Mouse (Mus musculus): ENCODE data around the gene Usp2. TPM values are rescaled to one million over a fixed set of nuclear protein-coding genes. Genes with fewer than 3 reads are reported as not detected.

Gene Usp2
- total RNA-seq (2023), result 10 to 100 TPM in 1 of 2 experiments, 1 to 10 TPM in 1; 2.6 to 10.8 TPM

DNA sequence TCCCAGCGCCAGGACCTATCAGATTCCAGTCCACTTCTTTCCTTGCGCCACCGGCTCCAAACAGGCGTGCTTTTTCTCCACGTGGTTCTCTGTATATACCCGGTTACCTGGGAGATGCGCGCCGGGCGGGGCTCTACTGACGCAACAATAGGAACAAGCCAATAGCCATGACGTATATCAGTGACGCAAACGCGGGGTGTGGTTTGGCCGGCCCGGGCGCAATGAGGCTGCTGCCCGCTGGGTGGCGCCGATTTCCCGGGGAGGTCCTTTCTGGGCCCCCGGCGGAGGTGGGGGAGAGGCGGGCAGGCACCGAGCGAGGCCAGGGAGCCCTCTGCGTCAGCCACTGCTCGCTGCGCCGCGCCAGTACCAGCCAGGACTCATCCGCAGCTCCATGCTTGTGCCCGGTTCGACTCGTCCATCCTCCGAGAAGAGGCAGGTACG lies at the start of gene Usp2:
TSS of gene Usp2 (plus strand) at position 237 of the 441 bp plus-strand sequence.

DNA sequence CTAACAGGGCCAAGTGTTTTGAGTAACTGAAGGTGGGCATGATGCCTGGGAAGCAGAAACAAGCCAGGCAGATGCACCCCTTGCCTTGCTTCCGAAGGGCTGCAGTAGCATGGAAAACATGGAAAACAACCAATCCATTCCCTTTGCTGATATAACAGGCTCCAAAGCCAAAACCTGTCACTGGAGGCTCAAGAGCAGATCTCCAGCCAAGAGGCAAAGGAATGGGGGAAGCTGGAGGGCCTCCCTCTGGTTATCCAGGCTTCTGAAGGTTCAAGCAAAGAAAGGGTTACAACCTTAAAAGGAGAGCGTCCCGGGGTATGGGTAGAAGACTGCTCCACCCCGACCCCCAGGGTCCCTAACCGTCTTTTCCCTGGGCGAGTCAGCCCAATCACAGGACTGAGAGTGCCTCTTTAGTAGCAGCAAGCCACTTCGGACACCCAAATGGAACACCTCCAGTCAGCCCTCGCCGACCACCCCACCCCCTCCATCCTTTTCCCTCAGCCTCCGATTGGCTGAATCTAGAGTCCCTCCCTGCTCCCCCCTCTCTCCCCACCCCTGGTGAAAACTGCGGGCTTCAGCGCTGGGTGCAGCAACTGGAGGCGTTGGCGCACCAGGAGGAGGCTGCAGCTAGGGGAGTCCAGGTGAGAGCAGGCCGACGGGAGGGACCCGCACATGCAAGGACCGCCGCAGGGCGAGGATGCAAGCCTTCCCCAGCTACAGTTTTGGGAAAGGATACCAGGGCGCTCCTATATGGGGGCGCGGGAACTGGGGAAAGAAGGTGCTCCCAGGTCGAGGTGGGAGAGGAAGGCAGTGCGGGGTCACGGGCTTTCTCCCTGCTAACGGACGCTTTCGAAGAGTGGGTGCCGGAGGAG lies 23.7 kb upstream of the Usp2 start, which contains the start of gene Thy1:
TSS of gene Thy1 (plus strand) at position 549 of the 872 bp plus-strand sequence.

GRCm38 (mm10) chr9:44101490-44101889 lies 34.7 kb downstream of the Usp2 start, which contains the start of gene Mfrp:
Gene Mfrp (plus strand): TSS chr9:44101729.

DNA sequence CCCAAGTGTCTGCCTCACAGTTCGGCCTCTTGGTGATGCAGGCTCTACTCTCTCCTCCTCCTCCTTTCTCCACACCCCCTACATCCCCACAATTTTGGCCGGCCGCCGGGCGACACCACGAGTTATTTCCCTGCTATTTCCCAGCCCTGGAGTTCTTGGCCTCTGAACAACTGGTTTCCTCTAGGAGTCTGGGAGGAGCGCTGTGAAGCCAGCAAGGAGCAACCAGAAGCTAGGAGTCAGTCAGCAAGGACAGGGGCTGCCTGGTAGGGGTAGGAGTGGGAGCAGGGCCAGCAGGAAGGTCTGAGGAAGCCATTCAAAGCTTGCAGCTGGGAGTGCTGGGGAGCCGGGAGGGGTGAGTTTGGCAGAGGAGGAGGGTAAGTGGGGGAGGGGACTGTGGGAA lies 40.3 kb downstream of the Usp2 start, which contains the start of gene C1qtnf5:
TSS of gene C1qtnf5 (plus strand) at position 136 of the 400 bp plus-strand sequence.

GRCm38 (mm10) chr9:44113105-44113789 lies 46.4 kb downstream of the Usp2 start, which contains the start of the genes Gm49380 and Rnf26:
Gene Gm49380 (minus strand): TSS chr9:44113500.
Gene Rnf26 (minus strand): TSS chr9:44113517.

DNA sequence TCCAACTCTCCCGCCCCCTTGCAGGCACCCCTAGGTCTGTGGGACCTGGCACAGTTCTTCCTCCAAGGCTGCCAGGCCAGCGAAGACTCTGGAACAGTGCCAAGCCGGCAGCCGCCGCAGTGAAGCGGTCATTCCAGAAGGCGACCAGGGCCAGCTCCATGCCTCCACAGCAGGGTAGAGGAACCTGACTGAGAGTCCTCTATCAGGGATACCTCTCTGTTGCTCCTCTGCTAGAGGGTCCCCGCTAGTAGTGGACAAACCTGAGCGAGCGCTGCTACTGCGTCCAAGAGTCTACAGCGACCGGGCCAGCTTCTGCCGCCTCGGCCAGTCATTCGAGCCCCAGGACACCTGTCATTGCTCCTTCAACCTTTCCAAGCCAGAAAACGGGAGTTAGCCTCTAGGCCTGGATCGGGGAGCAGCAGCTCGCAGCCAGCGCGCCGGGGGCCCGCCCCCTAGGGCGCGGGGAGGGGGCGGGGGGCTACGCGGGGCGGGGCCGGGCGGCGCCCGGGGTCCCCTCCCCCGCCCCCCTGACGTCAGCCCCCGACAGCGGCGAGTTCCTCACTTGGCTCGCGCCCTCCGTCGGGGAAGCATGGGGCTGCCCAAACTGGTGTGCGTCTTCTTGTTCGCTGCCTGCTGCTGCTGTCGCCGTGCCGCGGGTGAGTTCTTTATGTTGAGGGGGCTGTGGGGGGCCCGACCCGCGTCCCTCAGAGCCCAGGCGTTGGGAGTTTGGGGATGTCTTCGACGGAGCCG lies 67.5 kb downstream of the Usp2 start, which contains the start of gene Mcam:
TSS of gene Mcam (plus strand) at position 369 of the 750 bp plus-strand sequence.

Other genes with a start within 250 kb of the Usp2 start
- 1 to 10 TPM; 2.6 to 3.3 TPM for gene Thy1, start 23.6 kb upstream of the Usp2 start, total RNA-seq (2023)
- gene Mfrp, start 34.7 kb downstream of the Usp2 start, total RNA-seq (2023), result under 1 TPM in 1 of 2 experiments, not detected in 1; 0.24 TPM
- not detected for gene C1qtnf5, start 40.2 kb downstream of the Usp2 start, total RNA-seq (2023)
- not detected for gene Gm49380, start 46.5 kb downstream of the Usp2 start, total RNA-seq (2023)
- 10 to 100 TPM; 20.3 to 24.1 TPM for gene Rnf26, start 46.5 kb downstream of the Usp2 start, total RNA-seq (2023)
- gene Mcam, start 67.4 kb downstream of the Usp2 start, total RNA-seq (2023), result 1 to 10 TPM in 1 of 2 experiments, under 1 TPM in 1; 0.53 to 1.1 TPM
- 100 to 1,000 TPM; 147 to 153 TPM for gene Cbl, start 167.0 kb downstream of the Usp2 start, total RNA-seq (2023)
- gene Ccdc153, start 173.7 kb downstream of the Usp2 start, total RNA-seq (2023), result not detected
- gene Pdzd3, start 184.4 kb downstream of the Usp2 start, total RNA-seq (2023), result not detected
- 1 to 10 TPM; 4.1 to 4.4 TPM for gene Nlrx1, start 201.6 kb downstream of the Usp2 start, total RNA-seq (2023)
- gene Abcg4, start 221.6 kb downstream of the Usp2 start, total RNA-seq (2023), result not detected
- 10 to 100 TPM; 69.0 to 69.1 TPM for gene Hinfp, start 238.7 kb downstream of the Usp2 start, total RNA-seq (2023)